Mouse (Mus musculus) spleen, adult 12 weeks (tissue): ENCODE results near the gene Oprm1.

Experiments used
- DNase-seq: peaks from one replicate; pipeline ENCODE4 v3.0.0; 2022; ENCODE audit warnings: low spot score

Oprm1 gene

DNA sequence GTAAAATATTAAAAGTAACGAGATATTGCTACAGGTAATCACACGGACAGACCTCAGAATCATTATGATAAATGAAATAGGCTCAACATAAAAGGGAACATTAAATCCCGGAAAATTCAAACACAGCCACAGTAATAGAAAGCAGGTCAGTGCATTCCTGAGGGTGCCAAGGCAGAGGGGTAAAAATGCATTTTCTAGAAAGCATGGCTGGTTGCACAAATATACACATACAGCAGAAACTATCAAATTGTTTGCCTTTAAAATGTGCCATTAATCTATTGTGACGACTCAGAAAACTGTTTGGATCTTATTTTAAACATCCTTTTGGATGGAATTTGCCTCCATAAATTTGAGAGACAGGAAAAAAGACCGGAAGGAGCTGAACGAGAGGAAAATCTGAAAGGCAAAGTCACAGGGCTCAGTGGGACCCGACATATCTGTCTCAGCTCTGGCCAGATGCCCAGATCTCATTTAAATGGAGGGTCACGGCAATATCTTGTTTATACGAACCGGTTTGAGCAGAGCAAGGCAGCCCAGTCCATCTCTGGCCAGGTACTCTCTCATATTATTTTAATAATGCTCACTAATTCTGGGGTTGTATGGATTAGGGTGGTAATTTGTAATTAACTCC lies 289.1 kb downstream of the Oprm1 start:
- DNase-seq, result no peak

DNA sequence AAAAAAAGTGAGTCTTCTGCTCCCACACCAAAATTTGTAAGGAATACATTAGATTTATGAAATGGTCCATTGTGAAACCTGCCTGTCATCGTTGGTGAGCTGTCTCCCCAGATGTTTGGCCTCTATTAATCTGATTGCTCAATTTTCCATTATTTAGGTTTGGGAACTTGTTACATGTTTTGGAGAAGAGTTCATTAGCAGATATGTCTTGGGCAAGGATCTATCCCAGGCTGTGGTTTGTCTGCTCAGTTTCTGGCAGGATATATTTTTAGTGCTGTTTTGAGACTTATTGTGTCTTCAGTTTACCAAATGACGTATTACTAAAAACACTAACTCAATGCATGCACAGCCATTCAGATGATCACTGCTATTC lies 289.6 kb downstream of the Oprm1 start:
- DNase-seq, result no peak

DNA sequence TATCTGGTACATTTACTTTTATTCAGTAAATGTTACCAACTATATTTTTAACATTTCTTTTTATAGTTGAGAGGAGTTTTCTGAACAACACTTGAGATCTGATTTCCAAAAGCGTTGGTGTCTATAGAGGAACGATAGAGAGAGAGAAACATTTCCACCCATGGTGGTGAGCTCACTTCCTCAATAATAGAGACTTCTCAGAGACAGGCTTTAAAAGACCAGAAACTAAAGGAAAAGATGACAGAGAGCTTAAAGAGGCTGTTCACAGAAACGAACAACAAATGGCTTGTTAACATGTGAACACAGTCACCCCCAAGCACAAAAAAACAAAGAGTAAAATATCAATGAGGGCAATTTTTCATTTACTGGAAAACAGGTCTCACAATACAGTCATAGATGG lies 291.6 kb downstream of the Oprm1 start:
- DNase-seq, result no peak

DNA sequence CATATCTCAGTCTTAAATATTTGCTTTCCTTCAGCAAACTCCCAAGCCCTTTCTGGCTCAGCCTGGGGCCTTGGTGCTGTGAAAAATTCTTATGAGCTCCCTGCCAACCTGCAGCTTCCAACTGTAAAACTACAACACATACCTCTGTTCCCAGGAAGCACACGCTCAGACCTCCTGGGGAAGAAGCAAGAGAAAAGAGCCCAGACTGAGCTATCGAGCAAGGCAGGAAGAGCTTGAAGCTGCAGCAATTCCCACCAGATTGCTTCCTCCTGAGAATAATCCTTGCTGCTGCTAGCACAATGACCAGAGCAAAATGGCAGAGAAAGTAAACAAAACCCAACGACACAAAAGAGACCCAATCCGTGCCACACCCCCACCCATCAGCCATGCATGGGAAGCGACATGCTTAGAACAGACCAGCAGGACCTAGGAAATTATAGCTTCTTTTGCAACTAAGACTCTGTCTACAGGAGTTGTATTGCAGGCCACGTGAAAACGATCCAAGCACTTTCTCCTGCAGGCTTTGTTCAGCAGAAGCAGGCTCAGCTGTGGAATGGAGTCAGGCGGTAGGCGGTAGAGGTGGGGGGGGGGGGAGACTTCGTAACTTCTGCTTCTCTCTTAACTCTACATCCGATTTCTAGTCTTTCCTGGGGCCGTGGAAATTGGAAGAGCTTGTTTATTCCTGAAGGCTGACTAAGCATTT lies 294.2 kb downstream of the Oprm1 start, which contains the start of gene Ipcef1:
TSS of gene Ipcef1 (minus strand) at position 164 of the 703 bp plus-strand sequence.
- no peak for DNase-seq

DNA sequence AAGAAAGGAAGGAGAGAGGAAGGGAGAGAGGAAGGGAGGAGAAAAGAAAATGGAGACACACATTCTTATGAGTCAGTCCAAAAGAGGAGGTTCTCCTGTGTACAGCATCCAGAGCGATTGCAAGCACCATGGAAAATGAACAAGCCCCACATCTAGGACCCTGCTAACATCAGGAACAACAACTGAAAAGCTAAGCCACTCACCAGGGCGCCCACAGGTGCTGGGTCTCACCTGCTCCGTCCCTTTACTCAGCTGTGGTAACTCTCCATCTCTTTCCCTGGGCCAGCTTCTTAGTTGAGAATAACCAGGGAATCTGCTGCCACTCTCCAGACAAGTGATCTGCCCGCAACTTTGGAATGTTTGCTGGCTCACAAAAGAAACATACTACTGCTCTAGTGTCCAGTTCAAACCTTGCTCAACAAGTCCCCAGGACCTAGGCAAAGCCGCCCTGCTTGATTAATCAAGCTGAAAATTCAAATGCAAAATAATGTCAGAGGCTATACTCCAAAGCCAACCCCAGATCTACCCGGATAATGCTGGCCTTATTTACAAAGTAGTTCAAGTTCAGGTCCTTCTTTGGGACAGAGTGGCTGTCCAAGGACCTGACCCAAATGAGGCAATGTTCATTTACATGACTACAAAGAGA lies 296.4 kb downstream of the Oprm1 start:
- DNase-seq, result no peak

DNA sequence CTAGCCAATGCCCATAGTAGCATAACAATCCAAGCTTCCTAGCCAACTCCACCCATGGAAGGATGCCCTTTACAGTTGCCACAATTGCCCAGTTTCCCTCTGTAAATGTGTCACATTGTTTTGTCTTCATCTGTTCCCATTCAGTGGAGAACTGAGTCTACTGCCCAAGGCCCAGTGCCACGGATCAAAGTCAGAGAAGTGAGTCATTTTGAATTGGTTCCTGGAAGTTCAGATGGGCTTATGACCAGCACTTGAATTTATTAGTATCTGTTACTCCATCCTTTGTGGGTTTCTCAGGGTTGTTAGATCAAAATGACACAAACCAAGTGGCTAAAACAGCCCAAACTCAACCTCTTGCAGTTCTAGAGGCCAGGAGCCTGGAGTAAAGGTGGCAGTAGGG lies 299.2 kb downstream of the Oprm1 start:
- DNase-seq, result no peak

DNA sequence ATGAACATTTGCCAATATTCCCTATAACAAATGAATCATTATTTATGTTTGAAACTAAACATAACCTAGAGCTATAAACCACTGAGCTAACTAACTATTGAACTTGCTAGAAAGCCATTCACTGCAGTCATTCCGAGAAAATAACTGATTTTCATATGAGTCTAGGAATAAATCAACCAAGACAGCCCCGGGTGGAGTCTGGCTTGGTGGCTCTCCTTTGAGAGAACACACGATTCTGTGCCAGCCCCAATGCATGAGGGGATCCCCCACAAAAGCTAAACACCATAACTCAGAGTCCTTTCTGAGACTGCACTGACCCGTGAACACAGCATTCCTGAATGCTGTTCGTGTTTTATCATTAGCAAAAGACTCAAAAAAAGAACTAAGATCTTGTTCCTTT lies 302.0 kb downstream of the Oprm1 start:
- no peak for DNase-seq

DNA sequence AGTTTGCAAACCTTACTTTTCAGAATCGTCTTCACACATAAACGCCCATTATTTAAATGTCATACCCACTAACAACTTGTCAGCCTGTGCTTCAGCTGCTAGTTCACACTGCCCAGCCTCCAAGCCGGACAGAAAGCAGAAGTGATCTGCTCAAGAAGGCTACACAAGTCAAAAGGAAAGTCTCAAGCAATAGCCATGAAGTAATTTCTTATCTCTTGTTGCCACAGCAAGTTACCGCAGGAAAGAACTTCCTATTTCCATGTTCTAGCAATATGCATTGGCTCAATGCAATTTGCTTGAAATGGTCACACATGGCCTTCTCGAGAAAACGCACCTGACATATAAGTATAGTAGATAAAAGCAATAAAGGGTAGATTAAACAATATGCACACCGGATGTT lies 304.7 kb downstream of the Oprm1 start:
- DNase-seq, result no peak

DNA sequence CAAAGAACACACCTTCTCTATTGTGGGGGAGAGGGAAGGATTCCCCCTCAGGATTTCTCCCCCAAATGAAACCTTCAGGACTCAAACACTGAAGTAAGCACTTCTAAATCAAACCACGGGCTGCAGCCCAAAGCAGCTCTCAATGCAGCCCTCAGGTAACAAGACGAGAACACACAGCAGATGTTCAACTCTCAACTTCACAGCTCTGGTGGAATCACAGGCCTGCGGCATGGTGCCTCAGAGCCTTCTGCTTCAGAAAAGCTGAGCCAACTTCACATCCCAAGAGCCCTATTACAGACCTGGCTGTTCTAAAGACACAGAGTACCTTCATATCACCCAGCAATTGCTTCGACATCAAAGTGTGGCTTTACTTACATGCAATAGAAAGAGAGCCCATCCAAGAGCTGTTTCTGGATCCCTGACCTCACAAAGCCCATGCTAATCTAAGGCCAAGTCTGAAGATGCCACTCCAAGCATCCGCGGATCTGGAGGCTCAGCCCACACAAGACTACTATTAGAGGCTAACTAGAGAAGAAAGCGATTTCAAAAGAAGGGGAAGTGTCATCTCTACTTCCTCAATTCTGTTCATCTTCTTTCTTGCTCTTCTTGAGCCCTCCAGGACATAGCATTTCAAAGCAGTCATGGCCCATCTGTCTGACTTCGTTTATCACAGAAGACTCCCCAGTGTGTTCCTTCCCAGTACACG lies 305.6 kb downstream of the Oprm1 start:
- DNase-seq, result no peak

DNA sequence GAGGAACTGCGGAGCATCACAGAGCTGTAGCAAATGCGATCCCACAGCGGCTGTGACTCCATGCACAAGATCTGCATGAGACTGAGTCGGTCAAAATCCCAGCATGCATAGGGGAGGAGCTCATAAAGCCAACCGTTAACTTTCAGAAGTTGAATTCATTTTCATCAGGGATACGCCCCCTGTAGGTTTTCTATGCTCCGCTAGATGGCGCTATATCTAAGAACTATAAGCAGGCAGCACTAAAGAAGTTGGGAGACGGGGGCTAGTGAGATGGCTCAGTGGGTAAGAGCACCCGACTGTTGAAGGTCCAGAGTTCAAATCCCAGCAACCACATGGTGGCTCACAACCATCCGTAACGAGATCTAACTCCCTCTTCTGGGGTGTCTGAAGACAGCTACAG lies 310.3 kb downstream of the Oprm1 start:
- DNase-seq, result no peak

DNA sequence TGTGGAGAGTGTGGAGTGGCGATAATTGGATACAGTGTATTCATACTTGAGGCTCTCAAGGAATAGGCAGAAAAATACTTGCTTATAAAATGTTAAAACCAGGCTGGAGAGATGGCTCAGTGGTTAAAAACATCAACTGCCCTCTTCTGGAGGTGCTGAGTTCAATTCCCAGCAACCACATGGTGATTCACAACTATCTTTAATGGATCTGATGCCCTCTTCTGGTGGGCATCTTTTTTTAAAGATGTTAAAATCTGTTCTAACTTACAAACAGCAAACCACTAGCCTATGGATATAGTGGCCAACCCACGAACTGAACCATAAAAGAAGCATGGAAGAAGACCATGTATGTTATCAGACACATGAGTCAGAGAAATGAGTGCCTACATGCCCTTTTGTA lies 310.8 kb downstream of the Oprm1 start:
- DNase-seq, result no peak

DNA sequence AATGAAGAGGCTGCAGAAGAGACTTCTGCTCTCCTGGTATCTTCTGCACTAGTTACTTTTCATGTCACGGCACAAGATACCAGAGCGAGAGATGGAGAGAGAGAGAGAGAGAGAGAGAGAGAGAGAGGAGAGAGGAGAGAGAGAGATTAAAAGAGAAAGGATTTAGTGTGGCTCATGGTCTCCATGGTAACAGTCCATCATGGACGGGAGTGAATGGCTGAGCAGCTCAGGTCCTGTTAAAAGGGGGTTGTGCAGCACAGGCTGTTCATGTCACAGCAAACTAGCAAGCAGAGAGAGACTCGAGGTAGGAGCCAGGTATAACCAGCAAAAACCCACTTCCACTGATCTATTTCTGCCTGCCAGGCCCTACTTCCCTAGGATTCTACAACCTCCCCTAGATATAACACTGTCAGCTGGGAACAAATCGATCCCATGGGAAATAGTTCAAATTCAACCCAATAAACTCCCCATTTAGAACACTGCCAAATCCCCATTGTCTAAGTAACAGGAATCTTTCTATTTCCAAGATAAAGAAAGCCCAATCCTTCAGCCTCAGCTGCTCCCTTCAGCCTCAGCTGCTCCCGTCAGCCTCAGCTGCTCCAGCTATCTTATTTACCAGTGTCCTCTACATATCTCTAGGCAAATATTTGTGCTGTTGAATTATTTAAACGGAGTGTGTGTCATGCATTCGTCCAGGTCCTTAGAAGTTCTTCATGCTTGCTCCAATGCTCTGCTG lies 312.0 kb downstream of the Oprm1 start:
- DNase-seq, result no peak

DNA sequence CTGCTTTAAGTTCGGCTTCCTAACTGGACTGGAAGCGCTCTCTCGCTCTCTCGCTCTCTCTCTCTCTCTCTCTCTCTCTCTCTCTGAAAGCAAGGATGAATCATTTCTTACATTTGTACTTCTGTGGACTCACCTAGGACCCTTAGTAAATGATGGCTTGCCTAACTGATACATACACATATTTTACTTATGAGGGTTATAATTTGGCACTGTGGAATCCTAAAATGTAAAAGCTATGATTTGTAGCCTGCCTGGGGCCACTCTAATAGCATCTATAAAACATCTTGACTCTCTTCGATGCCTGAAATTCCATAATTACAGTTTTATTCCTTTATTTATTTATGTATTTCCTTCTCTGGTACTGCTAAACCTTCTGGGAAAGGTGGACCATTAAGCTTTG lies 312.6 kb downstream of the Oprm1 start:
- no peak for DNase-seq

DNA sequence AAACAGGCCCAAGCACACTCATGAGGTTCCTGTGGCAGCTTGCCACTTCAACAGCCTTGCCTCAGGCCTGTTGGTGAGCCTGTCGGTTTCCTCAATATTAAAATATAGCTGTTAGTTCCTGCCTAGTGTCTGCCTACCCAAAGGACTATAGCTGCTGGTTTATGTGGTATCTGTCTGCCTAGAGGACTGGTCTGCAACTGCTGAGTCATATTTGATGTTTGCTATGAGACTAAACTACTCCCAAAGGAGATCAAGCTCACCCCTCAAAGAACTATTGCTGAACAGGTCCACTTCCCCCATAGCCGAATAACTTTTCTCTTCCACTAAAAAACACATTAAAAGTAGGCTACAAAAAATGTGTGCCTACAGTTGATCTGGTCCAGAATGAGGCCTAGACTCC lies 315.9 kb downstream of the Oprm1 start:
- no peak for DNase-seq

DNA sequence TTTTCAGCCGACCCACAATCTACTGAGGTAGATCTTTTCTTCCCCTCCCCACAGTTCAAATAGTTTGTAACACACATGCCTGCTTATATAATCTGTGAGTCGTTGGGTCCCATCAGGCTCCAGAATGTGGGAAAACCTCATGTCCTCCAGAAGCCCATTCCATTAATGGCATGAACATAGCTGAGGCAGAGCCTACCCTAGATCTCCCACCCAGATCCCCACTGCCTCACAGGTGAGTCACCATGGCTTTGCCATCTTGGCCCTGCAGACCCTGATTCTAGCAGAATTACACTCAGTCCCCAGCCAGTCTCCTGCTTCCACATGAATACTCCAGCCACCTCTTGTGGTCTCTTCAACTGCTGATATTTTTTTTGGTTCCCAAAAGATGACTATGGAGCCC lies 317.4 kb downstream of the Oprm1 start:
- no peak for DNase-seq

DNA sequence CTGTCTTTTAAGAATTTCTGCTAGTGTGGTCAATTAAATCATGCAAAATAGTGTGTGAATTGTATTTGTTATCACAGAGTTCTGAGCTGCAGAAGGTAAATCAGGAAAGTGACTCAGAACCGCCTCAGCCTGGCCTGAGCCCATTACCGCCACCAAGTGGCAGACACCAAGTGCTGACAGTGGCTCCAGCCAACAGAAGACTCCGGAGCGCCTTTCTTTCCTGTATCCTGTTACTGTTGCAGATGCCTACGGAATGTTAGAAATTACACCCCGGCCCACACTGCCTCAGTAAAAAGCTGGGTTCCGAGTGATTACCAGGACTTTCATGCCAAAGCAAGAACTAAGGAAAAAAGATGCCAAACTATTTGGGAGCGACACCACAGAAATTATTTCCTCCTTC lies 317.9 kb downstream of the Oprm1 start:
- DNase-seq, result no peak

DNA sequence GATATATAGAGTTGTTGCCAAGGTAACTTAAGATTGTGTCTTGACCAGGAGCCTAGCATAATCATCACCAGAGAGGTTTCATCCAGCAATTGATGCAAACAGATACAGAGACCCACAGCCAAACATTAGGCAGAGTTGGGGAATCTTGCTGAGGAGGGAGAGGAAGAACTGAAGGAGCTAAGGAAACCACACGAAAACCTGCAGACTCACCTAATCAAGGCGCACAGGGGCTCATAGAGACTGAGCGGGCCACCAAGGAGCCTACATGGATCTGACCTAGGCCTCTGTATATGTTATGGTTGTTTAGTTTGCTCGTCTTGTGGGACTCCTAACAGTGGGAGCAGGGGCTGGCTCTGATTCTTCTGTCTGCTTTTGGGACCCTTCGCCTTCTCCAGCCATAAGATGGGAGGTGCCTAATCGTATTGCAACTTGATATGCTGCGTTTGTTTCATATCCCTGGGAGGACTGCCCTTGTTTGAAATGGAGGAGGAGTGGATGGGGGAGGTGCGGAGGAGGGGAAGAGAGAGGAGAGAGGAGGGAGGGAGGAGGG lies 318.4 kb downstream of the Oprm1 start:
- DNase-seq, result no peak

DNA sequence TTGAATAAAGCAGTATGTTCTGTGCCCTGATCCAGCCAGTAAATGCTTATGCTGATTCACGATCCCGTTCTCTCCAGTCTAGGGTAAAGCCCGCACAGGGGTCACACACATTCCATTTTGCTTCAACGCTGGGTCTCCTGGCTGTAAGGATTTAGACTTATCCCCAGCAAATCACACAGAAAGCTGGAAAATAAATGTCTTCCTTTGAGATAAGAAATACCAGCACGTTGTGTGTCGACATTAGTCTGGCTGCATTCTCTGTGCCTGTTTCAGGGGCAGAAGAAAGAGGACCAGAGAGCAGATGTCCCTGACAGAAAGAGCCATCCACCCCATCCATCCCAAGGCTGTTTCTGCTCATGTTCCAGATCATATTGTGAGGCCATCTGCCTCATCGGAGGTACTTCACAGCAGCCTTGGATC lies 319.1 kb downstream of the Oprm1 start:
- DNase-seq, result no peak

DNA sequence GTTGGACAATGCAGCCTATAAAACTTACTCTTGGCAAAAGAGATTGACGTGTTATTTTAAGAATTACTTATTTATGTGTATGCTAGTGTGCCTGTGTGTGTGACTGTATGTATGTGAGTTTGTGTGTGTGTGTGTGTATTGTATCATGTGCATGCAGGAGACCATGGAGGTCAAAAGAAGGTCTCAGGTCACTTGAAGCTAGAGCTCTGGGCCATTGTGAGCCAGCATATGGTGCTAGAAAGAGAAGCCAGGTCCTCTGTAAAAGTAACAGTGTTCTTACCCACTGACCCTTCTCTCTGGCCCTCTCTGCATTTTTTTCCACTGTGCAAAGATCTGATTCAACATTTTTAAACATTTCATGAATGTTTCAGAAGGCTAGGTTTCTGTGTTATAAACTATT lies 319.7 kb downstream of the Oprm1 start:
- no peak for DNase-seq
